Mouse (Mus musculus): ENCODE measurements around the gene Cldnd2.
A peak's percentile ranks its signal among the peaks of the same experiment; 100 is the strongest.

Cldnd2 gene

GRCm38 (mm10) chr7:43447801-43448200 lies 7.2 kb downstream of the Cldnd2 start:
- DNase-seq (ENCODE audit: low read depth, low spot score), result no peak

- no peak for DNase-seq (ENCODE audit: low read depth, low spot score)
Measured at GRCm38 (mm10) chr7:43448246-43448645, 7.7 kb downstream of the Cldnd2 start.

- DNase-seq (ENCODE audit: low read depth, low spot score), result no peak
Measured at GRCm38 (mm10) chr7:43449811-43450210, 9.2 kb downstream of the Cldnd2 start.

GRCm38 (mm10) chr7:43451726-43452125 lies 11.1 kb downstream of the Cldnd2 start:
- DNase-seq (ENCODE audit: low read depth, low spot score), result no peak

- no peak for DNase-seq (ENCODE audit: low read depth, low spot score)
Measured at GRCm38 (mm10) chr7:43452609-43453008, 12.0 kb downstream of the Cldnd2 start.

- no peak for DNase-seq (ENCODE audit: low read depth, low spot score)
Measured at GRCm38 (mm10) chr7:43453599-43454355, 13.2 kb downstream of the Cldnd2 start.

GRCm38 (mm10) chr7:43454371-43454770 lies 13.8 kb downstream of the Cldnd2 start:
- no peak for DNase-seq (ENCODE audit: low read depth, low spot score)

- DNase-seq (ENCODE audit: low read depth, low spot score), result no peak
Measured at GRCm38 (mm10) chr7:43462851-43463250, 22.3 kb downstream of the Cldnd2 start, which contains the start of gene Vsig10l. TSS of gene Vsig10l (plus strand) at chr7:43463151.

GRCm38 (mm10) chr7:43463976-43464375 lies 23.4 kb downstream of the Cldnd2 start:
- no peak for DNase-seq (ENCODE audit: low read depth, low spot score)

- no peak for DNase-seq (ENCODE audit: low read depth, low spot score)
Measured at GRCm38 (mm10) chr7:43464864-43465343, 24.3 kb downstream of the Cldnd2 start.

- DNase-seq (ENCODE audit: low read depth, low spot score), result peak; percentile 72
Measured at GRCm38 (mm10) chr7:43465344-43466098, 24.9 kb downstream of the Cldnd2 start.

- no peak for DNase-seq (ENCODE audit: low read depth, low spot score)
Measured at GRCm38 (mm10) chr7:43466099-43466694, 25.6 kb downstream of the Cldnd2 start.

- no peak for DNase-seq (ENCODE audit: low read depth, low spot score)
Measured at GRCm38 (mm10) chr7:43470373-43470772, 29.8 kb downstream of the Cldnd2 start.

- no peak for DNase-seq (ENCODE audit: low read depth, low spot score)
Measured at GRCm38 (mm10) chr7:43475706-43476105, 35.1 kb downstream of the Cldnd2 start.

GRCm38 (mm10) chr7:43476376-43476775 lies 35.8 kb downstream of the Cldnd2 start:
- no peak for DNase-seq (ENCODE audit: low read depth, low spot score)

- DNase-seq (ENCODE audit: low read depth, low spot score), result no peak
Measured at GRCm38 (mm10) chr7:43481191-43481590, 40.6 kb downstream of the Cldnd2 start.

GRCm38 (mm10) chr7:43482090-43482716 lies 41.6 kb downstream of the Cldnd2 start:
- no peak for DNase-seq (ENCODE audit: low read depth, low spot score)

- DNase-seq (ENCODE audit: low read depth, low spot score), result no peak
Measured at GRCm38 (mm10) chr7:43483236-43483635, 42.7 kb downstream of the Cldnd2 start.

GRCm38 (mm10) chr7:43488646-43489045 lies 48.1 kb downstream of the Cldnd2 start:
- DNase-seq (ENCODE audit: low read depth, low spot score), result no peak

- no peak for DNase-seq (ENCODE audit: low read depth, low spot score)
Measured at GRCm38 (mm10) chr7:43489631-43490125, 49.1 kb downstream of the Cldnd2 start, which contains the start of gene Iglon5. TSS of gene Iglon5 (minus strand) at chr7:43490075.

GRCm38 (mm10) chr7:43490182-43490584 lies 49.6 kb downstream of the Cldnd2 start:
- DNase-seq (ENCODE audit: low read depth, low spot score), result peak; percentile 69

- DNase-seq (ENCODE audit: low read depth, low spot score), result no peak
Measured at GRCm38 (mm10) chr7:43490861-43491260, 50.3 kb downstream of the Cldnd2 start.

Data from brain, embryonic 18.5 days (tissue).